Mouse (Mus musculus): ENCODE results near the gene 4921501E09Rik. TPM values are rescaled to one million over a fixed set of nuclear protein-coding genes. Genes with fewer than 3 reads are reported as not detected.

The 4921501E09Rik gene
- polyA plus RNA-seq, 1 experiment, result not detected

Other genes starting within 250 kb of the 4921501E09Rik start
- gene Zfp799, start 237.8 kb downstream of the 4921501E09Rik start, polyA plus RNA-seq (2012; fragmentation: generic; extraction: Trizol), result 1.4 TPM
- gene Zfp870, start 176.4 kb downstream of the 4921501E09Rik start, polyA plus RNA-seq (2012; fragmentation: generic; extraction: Trizol), result 0.91 TPM
- gene Cyp4f14, start 150.7 kb downstream of the 4921501E09Rik start, polyA plus RNA-seq (2012; fragmentation: generic; extraction: Trizol), result 0.02 TPM
- gene Cyp4f13, start 120.7 kb downstream of the 4921501E09Rik start, polyA plus RNA-seq (2012; fragmentation: generic; extraction: Trizol), result 6.1 TPM
- gene Zfp472, start 102.2 kb downstream of the 4921501E09Rik start, polyA plus RNA-seq (2012; fragmentation: generic; extraction: Trizol), result 1.3 TPM
- 2.3 TPM for gene Zfp952, start 74.9 kb downstream of the 4921501E09Rik start, polyA plus RNA-seq (2012; fragmentation: generic; extraction: Trizol)
- 0.83 TPM for gene Zfp763, start 34.7 kb downstream of the 4921501E09Rik start, polyA plus RNA-seq (2012; fragmentation: generic; extraction: Trizol)
- gene Zfp563, start 21.3 kb upstream of the 4921501E09Rik start, polyA plus RNA-seq (2012; fragmentation: generic; extraction: Trizol), result 1.4 TPM
- gene Morc2b, start 71.6 kb upstream of the 4921501E09Rik start, polyA plus RNA-seq (2012; fragmentation: generic; extraction: Trizol), result 0.11 TPM
- gene Olfr55, start 100.4 kb upstream of the 4921501E09Rik start, polyA plus RNA-seq (2012; fragmentation: generic; extraction: Trizol), result not detected
- gene Olfr239, start 123.2 kb upstream of the 4921501E09Rik start, polyA plus RNA-seq (2012; fragmentation: generic; extraction: Trizol), result not detected
- 0.11 TPM for gene Olfr1564, start 153.6 kb upstream of the 4921501E09Rik start, polyA plus RNA-seq (2012; fragmentation: generic; extraction: Trizol)
- gene Zfp955a, start 187.1 kb upstream of the 4921501E09Rik start, polyA plus RNA-seq (2012; fragmentation: generic; extraction: Trizol), result 3.1 TPM
- gene Olfr63, start 196.6 kb upstream of the 4921501E09Rik start, polyA plus RNA-seq (2012; fragmentation: generic; extraction: Trizol), result not detected
- 3.0 TPM for gene Zfp955b, start 221.5 kb upstream of the 4921501E09Rik start, polyA plus RNA-seq (2012; fragmentation: generic; extraction: Trizol)

Measured in myocyte (in vitro differentiated cells).